Mouse (Mus musculus): ENCODE measurements around the gene Catip.

Catip gene

DNA sequence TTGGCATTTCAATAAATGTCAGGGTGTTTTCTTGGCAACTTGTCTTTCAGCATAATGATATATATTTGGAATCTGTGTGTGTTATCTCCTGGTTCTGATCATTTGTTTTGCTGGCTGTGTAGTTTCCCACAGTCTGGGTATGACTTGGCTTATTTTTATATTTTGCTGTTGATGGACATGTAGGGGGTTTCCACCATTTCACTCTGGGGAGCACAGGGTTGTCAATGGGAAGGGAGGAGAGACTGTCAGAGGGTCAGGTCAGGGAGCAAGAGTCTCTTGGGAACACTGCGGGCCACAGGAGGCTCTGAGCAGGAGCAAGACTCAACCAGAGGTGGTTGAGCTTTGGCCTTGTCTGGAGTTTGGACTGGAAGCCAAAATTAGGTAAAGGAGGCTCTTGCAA, 19.6 kb upstream of the Catip start:
- in situ Hi-C loops (cut with MseI, MboI): no loop called here

DNA sequence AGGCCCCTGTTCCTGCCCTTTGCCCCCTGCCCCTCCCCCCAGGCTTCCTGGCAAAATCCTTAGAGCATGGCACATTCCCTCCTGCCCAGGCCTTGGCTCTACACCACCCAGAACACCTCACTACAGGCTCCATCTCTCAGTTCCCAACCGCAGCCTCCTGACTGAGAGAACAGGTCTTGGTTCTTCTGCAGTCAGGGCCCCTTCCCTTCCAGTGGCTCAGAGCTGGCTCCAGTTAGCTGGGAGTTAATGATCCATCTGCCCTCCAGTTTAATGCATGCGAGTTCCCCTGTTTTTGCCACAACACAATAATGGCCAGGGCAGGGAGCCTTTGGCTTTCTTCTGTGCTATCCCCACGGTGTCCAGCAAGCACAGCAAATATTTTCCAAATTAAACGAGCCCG, 18.7 kb upstream of the Catip start:
- in situ Hi-C loops (cut with MseI, MboI): no loop called here

DNA sequence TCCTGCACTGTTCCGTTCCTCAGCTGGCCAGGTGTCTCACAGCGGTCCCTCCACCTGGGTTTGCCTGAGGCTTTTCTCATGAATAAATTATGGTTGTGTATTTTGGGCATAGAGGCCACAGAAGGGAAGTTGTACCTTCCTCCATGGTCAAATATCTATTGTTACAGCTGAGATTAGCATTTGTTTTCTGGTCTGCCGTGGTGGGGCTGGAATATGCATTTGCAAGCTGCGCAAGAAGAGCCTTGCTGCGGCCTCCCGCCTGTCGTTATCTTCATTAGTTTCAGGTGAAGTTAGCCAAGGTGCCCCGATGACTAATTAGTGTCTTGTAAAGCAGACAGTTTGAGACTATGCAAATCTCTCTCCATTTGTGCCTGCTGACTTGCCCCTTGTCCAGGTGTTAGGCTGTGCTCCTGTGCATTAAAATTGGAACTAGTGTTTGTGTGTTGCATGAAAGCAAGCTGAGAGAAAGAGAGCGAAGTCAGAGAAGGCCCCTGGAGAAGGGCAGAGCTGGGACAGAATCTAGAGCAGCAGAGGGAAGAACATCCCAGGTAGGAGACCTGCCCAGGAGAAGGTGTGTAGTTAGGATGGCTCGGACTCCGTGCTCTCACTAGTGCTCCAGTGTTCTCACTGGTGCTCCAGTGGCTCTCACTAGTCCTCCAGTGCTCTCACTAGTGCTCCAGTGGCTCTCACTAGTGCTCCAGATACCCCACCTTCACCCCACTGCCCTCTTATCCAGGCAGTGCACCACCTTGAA, 17.6 kb upstream of the Catip start:
- in situ Hi-C loops (cut with MseI, MboI): no loop called here

DNA sequence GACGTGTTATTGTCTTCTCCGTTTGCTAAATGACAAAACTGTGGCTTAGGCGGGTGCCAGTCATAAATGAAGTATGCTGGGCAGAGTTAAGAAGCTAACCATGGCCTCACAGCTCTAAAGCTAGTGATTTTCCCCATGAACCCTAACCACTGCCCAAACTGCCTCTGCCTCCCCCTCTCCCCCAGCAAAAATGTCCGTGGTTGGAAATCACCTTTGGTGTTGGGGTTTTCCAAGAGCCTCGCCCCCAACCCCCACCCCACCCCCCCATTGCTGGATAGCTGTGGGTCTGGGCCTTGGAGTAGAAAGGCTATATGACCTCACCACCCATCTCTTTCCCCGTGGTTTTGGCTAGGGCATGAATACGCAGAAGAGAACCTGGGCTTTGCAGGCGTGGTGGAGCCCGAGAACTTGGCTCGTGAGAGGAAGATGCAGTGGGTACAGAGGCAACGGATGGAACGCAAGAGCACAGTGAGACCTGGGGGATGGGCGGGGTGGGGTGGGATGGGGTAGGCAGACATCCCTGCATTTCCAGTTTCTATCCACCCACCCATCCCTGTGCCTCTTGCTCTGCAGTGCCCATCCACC, 10.6 kb upstream of the Catip start:
- in situ Hi-C loops (cut with MseI, MboI): no loop called here

DNA sequence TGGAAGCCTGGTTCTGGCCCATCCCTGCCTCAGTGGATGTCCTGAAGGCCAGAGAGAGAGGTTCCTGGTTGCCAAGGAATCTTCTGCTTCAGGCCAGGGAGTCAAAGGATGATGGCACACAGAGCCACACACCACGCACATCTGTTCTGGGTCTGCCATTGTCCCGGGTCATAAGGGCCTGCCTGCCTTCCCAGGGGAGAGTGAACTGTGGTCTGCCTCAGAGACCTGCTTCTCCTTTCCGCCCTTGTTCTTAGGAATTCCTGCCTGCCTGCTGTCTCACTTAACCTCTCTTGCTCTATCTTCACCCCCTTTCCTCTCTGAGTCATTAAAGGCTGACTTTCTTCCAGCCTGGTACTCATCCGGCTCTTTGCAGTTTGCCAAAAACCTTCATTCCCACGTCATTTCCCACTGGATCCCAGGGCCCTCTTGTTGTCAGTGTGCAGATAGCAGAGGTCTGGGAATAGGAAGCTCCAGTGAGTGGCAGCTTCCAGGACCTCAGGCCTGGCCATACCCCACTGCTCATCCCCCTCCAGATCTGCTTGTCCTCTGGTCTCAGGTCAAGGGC, 9.3 kb upstream of the Catip start:
- in situ Hi-C loops (cut with MseI, MboI): no loop called here

DNA sequence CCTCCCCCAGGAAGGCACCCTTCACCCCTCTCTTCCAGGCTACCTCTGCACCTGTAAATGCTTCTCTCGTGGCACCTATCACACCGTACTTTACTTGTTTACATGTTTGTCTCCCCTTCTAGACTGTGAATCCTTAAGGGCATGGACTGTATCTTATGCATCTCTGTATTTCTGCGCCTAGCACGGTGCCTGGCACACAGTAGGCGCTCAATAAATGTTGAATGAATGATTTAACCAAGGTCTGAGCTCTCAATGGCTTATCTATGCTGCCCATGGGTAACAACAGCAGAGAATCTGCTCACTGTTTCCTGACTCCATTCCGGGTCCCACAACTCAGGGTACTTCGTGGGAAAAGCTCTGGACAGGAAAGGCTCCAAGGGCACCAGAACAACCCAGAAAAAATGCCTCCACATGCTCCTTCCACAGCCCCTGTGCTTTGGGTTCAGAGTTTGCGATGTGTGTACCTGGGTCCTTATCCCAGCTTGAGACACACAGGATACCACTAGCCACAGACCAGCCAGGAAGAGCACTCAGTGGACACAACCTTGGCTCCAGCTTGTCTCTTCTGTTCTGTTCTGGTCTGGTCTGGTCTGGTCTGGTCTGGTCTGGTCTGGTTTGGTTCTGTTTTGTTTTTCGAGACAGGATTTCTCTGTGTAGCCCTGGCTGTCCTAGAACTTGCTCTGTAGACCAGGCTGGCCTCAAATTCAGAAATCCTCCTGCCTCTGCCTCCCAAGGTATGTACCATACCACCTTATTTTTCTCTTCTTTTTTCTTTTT, 8.3 kb upstream of the Catip start:
- in situ Hi-C loops (cut with MseI, MboI): no loop called here

DNA sequence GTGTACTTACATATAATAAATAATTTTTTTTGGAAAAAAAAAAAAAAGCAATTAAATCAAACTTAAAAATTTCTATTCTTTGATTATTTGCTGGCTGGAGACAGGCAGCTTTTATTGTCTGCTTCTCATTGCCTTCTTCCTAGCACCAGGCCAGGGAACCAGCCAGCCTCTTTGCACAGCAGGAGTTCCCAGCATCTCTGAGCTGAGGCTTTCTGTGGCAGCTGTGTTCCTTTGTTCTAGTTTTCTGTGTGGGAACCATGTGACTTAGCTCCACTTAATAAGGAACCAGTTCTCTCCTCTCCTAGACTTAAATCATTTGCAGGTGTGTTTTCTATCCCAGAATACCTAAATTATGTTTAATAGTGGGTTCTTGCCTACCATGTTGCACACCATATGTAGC, 4.4 kb upstream of the Catip start:
- in situ Hi-C loops (cut with MseI, MboI): no loop called here

DNA sequence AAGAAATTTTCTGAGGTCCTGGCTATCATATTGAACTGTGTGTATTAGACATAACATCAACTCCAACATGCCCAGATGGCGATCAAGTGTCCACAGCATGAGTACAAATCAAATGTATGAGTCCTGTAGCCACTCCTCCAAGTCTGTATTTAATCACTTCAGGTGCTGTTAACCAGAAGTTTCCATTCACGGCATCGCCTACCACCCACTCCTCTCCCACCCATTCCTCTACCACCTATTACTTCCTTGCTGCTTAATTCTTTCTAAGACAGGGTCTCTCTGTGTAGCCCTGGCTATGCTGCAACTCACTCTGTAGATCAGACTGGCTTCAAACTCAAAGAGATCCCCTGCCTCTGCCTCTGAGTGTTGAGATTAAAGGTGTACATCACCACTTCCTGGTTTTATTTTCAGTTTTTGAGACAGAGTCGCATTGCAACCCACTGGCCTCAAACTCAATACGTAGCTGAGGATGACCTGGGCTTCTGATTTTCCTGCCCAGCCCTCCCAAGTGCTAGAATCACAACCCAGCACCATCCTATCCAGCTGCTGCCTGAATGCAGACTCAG, 1.9 kb upstream of the Catip start:
- in situ Hi-C loops (cut with MseI, MboI): loop anchor here in 1 of 2 experiments (10.0 kb wide), 2 partner anchors 45 to 155 kb away; no protein-coding TSS in a partner anchor

DNA sequence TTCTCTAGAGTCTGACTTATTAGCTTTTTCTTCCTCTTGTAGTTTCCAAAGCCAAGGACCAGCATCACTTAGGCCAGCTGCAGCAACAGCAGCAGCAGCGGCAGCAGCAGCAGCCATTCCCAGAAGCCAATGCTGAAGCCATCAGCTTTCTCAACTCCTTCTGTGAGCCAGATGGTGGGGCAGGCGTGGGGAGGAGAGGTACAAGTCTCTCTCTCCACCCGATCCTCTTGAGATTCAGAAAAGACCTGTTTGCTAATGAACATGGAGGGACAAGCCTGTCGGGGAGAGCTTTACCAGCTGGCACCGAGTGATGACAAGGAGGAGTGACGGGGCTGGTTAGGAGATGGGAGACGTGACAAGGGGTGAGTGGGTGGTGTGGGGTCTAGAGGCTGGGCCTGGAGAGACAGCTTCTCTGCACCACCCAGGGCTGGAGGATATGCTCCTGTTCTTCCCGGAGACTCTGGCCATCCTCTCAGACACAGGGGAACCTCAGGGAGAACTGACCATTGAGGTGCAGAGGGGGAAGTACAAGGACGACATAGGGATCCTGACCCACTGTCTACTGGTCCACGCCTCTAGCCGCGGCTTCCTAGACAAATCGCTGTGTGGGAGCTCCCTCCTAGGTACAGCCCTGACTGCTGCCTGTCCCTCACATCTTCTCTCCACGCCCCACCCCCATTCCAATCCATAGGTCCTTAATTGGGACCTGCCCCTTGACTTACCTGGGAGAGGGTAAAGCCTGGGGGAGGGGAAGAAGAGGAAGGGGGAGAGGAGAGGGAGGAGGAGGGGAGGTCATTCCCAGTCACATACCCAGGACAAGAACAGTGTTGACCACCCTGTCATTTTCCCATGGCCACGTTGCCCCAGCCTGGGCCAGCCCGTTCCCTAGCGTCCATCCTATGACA, 669 bp downstream of the Catip start:
- in situ Hi-C loops (cut with MseI, MboI): loop anchor here in 1 of 2 experiments (10.0 kb wide), 2 partner anchors 48 to 158 kb away; no protein-coding TSS in a partner anchor

DNA sequence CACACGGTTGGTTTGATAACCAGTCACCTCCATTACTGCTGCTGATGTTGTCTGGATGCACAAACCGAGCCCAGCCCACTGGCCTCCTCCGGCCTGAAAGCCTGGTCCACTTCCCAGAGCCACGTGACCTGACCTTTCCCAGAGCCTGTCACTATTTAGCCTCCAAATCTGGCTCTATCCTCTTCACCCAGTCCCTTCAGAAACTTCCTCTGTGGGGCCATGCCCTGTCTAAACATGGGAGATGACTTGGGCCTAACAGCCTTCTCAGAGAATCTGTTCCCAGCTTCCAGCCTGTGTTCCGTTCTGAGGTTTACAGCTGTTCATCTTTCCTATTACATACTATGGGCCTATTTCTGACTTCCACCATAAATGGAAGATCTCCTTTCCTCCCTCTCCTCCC, 1.5 kb downstream of the Catip start:
- in situ Hi-C loops (cut with MseI, MboI): loop anchor here in 1 of 2 experiments (10.0 kb wide), 2 partner anchors 49 to 159 kb away; no protein-coding TSS in a partner anchor

DNA sequence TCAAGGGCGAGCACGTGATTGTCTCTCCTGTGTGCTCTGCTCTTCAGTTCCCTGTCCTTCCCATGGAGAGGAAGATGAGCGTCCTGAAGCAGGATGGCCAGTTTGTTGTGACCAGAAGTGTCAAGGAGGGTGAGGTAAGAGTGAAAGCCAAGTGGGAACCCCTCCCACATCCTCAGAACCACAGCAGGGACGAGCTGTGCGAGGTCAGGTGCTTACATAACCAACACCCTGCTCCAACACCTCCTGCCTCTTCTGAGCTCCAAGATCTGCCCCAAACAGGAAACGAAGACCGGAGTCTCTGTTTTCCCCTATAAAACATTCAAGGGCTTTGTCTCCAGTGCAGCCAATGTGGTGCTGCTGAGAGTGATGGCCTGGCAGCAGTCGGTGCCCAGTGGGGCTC, 2.4 kb downstream of the Catip start:
- in situ Hi-C loops (cut with MseI, MboI): loop anchor here in 1 of 2 experiments (10.0 kb wide), 2 partner anchors 49 to 159 kb away; no protein-coding TSS in a partner anchor

DNA sequence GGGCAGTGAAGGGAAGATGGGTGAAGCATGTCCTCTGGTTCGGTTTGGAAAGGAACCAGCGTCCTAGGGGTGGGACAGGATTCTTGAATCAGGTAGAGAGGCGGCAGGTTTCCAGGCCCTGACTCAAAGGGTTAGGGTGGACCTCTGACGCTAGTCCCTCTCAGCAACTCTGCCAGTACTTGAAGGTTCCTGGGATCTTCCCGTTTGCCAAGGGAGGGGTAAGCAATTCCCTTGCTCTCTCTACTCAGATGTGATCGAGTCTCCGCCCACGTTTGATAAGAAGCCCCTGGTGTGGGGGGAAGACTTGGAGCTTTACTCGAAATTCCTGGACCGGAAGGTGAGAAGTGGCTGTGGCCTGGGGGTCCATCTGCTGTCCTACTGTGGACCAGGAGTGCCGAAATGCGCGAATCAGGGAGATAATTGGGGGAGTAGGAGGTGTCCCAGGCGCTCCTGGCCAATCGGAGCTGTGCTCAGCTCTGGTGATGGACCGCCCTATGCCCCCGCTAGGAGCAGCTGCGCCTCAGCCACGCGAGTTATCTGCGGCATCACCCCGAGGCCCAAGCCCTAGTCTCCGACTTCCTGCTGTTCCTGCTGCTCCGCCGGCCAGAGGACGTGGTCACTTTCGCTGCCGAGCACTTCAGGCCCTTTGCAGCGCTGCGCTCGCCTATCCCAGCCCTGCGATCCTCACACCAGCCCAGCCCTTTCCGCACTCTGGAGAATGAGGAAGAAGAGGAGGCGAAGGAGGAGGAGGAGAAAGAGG, 6.2 kb downstream of the Catip start:
- in situ Hi-C loops (cut with MseI, MboI): loop anchor here in 1 of 2 experiments (10.0 kb wide), 2 partner anchors 53 to 163 kb away; no protein-coding TSS in a partner anchor

DNA sequence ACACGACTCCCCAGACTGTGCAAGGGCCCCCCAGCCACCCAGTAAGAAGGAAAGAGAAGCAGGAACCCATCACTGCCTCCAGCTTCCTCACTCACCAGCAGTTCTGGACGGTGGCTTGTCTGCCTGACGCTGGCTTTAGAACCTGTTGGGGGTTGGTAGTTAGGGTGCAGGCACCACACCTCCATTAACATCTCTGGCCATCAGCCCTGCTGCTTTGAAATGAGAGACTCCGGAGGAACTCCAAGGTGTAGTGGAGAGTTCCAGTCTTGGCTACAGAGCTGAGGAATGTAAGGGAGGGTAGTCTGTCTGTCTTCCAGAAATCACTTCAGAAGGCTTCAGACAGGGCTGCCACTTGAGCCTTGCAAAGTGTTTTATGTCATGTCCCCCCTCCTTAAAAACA, 8.1 kb downstream of the Catip start:
- in situ Hi-C loops (cut with MseI, MboI): no loop called here

DNA sequence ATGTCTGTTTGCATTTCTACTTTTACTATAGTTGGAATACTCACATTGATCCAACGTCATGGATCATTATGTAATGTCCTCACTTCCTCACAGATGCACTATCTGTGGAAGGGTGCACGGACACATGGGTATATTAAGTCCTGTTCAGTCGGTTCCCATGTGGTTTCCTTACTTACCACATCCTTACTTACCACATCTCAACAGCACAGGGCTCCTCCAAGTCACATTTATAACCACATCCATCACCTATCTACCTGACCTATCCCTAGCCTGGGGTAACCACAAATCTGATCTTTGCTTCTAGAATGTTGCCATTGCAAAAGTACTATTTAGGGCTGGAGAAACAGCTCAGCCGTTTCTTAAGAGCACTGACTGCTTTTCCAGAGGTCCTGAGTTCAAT, 11.5 kb downstream of the Catip start:
- in situ Hi-C loops (cut with MseI, MboI): no loop called here

DNA sequence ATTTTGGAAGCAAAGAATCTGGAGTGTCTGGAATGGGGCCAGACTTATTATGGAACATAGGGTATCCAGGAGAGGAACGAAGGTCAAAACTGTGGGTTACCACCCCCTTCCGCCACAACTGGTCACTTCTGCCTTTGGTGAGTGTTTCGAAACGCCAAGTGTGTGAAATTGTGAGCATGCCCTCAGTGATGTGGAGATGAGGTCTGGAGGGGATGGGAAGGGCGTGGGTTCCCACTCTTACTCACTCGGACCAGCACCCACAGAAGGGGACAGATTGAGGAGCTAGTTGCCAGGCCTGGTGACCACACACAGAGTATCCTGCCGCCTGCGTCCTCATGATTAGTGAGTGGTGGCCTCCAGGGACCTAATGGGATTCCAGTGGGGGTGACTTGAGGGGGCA, 13.1 kb downstream of the Catip start, which contains the start of gene Slc11a1:
Gene Slc11a1 (plus strand): TSS at position 216 of the 400 bp plus-strand sequence.
- in situ Hi-C loops (cut with MseI, MboI): no loop called here

DNA sequence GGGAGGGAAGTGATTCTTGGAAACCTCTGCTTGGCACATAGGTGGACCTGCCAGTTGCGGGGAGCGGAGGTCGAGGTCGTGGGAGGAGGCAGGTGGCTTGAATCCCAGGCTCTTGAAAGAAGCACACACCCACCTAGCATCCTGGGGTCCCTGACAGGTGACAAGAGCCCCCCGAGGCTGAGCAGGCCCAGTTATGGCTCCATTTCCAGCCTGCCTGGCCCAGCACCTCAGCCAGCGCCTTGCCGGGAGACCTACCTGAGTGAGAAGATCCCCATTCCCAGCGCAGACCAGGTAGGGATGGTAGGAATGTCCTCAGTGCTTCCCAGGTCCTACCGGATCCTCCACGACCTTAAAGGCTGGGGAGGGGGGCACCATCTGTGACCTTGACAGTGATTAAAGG, 13.7 kb downstream of the Catip start:
- in situ Hi-C loops (cut with MseI, MboI): no loop called here

DNA sequence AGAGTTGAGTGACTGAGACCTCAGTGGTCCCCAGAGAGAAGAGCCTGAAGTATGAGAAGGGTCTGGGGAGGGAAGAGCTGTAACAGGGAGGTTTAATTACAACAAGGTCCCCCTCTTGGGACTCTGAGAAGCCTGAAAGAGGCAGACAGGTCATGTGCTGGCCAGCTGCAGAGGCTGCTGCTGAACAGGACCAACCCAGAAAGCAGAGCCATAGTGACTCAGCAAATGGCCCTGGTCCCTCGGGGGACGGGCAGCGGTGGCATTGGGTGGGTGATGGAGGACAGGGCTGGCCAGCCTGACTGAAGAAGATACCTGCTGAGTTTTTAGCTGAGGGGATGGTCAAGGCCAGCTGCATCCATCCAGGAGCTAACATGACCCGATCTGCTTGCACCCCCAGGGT, 14.5 kb downstream of the Catip start:
- in situ Hi-C loops (cut with MseI, MboI): no loop called here

DNA sequence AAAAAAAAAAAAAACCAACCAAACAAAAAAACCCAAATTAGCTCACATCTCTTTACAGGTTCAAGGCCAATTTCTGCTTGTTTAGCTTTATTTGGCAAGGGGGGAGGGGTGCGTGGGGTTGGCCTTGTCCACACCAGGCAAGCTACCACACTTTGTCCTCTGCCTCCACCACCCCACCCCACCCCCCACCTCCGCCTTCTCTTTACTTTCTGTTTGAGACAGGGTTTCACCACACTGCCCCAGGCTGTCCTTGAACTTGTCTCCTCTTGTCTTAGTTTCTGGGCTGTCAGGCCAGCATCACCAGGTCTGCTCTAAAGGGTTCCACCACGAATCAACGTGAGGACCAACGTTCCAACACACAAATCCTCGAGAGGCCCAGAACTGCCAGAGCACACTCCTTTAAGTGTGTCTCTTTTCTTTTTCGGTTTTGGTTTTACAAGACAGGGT, 17.2 kb downstream of the Catip start:
- in situ Hi-C loops (cut with MseI, MboI): no loop called here

DNA sequence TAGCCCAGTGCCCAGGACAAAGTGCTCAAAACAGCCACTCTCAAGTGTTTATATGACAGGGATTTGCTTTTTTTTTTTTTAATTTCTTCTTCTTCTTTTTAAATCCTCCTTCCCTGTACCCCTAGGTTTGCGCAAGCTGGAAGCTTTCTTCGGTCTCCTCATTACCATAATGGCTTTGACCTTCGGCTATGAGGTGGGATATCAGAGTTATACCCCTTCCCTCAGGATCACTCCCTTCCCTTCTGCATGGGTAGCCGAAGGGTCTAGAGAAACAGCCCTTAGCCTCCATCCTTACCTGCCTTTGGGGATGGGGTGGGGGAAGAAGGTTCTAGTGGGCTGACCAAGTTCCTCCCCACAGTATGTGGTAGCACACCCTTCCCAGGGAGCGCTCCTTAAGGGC, 18.6 kb downstream of the Catip start:
- in situ Hi-C loops (cut with MseI, MboI): no loop called here

DNA sequence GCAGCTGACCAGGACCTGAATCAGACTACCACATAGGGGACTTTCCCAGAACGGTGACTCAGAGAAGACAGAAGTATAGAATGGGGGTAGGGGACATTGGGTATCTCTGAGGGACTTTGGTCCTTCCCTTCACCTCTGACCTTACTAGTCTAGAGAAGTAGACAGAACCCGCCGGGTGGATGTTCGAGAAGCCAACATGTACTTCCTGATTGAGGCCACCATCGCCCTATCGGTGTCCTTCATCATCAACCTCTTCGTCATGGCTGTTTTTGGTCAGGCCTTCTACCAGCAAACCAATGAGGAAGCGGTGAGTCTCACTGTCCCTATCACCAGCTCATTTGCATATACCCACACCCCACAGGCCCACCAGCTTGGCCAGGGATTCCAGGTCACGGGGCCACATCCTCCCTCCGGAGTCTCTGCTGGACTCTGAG, 19.7 kb downstream of the Catip start:
- in situ Hi-C loops (cut with MseI, MboI): no loop called here
